Mouse (Mus musculus) testis, adult 2 months (tissue): ENCODE measurements around the gene Hormad1.

ENCODE experiments used
- CTCF ChIP-seq: fragments of 200-500 bp; IDR thresholded peaks from 2 replicates; pipeline ENCODE4 v1.5.1; 2012; ENCODE audit warnings: low read depth, mild to moderate bottlenecking, inconsistent platforms, low read length, moderate library complexity; ENCODE audit not compliant: control insufficient read depth, insufficient read depth, insufficient replicate concordance
- POLR2A ChIP-seq: fragments of 200-500 bp; IDR thresholded peaks from 2 replicates; pipeline ENCODE4 v1.6.1; 2012; ENCODE audit warnings: low read depth, mild to moderate bottlenecking, inconsistent platforms, low read length, moderate library complexity; ENCODE audit not compliant: control insufficient read depth

DNA sequence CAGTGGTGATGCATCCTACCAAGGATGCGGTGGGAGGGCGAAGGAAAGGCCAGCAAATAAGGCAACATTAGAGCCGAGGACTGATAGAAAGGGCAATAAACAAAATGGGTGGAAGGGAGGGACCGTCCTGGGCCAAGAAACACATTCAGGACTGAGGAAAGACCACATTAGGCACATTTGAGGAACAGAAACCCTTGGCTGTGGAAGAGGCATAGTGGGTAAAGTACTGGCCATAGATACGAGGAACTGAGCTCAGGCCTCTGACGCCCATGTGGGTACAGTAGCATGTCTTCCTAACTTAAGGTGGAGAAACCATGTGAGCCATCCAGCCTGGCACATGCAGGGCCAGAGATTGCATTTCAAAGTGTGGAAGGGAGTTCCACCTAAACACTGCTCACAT, 29.7 kb upstream of the Hormad1 start:
- no peak for TF ChIP-seq CTCF
- TF ChIP-seq POLR2A = no peak
